Mouse (Mus musculus) embryonic facial prominence, embryonic 15.5 days (tissue): ENCODE measurements around the gene Acadm. TPM values are rescaled to one million over a fixed set of nuclear protein-coding genes. Genes with fewer than 3 reads are reported as not detected.

Experiments used
- ATAC-seq: fragments of 200-750 bp; cut with Nextera tagmentation; 2 replicates; pipeline ENCODE4 v1.8.0; 2017; ENCODE audit warnings: low read depth, moderate TSS enrichment; ENCODE audit not compliant: insufficient number of reproducible peaks, low FRiP score, low TSS enrichment
- H3K27ac ChIP-seq: fragments of 300-500 bp; sonication (generic); replicated peaks from 2 replicates; pipeline ENCODE4 v1.5.1; 2015; ENCODE audit warnings: mild to moderate bottlenecking, inconsistent platforms
- H3K27me3 ChIP-seq: fragments of 300-500 bp; sonication (generic); 2 replicates; pipeline ENCODE4 v1.6.1; 2015; ENCODE audit warnings: inconsistent platforms
- H3K36me3 ChIP-seq: fragments of 300-500 bp; sonication (generic); 2 replicates; pipeline ENCODE4 v1.6.1; 2015; ENCODE audit warnings: mild to moderate bottlenecking, inconsistent platforms
- H3K4me1 ChIP-seq: fragments of 300-500 bp; sonication (generic); 2 replicates; pipeline ENCODE4 v1.6.1; 2015; ENCODE audit warnings: inconsistent platforms
- H3K4me2 ChIP-seq: fragments of 300-500 bp; sonication (generic); replicated peaks from 2 replicates; pipeline ENCODE4 v1.6.1; 2015; ENCODE audit warnings: mild to moderate bottlenecking, inconsistent platforms
- H3K4me3 ChIP-seq: fragments of 300-500 bp; sonication (generic); replicated peaks from 2 replicates; pipeline ENCODE4 v1.5.1; 2015; ENCODE audit warnings: mild to moderate bottlenecking, inconsistent platforms
- H3K9ac ChIP-seq: fragments of 300-500 bp; sonication (generic); 2 replicates; pipeline ENCODE4 v1.6.1; 2015; ENCODE audit warnings: inconsistent platforms
- H3K9me3 ChIP-seq: fragments of 300-500 bp; sonication (generic); replicated peaks from 2 replicates; pipeline ENCODE4 v1.6.1; 2016; ENCODE audit warnings: inconsistent platforms
- WGBS: fragments of 180-500 bp; shearing (Covaris S2); methylation state at CpG from one replicate; pipeline ENCODE4 v1.1.7; 2015; 5-methylcytosine and 5-hydroxymethylcytosine counted together
- polyA plus RNA-seq: library from polyadenylated mRNA; unstranded; fragments of >200 nt; fragmentation: Nextera tagmentation; extraction: Ambion mirVana; gene quantifications from 2 replicates; pipeline ENCODE4 v1.2.1, GENCODE M21; 2015

Gene Acadm
- polyA plus RNA-seq = 71.2 and 76.8 TPM in 2 replicates

- Histone ChIP-seq H3K9me3 (no peaks in the 10 kb centered on the region), H3K4me2 (peak within 1 kb of the TSS; percentile 67), H3K36me3 (0 out of 2 replicates have a peak, but pooled peaks cover 3% of the 10 kb centered on the region), H3K27ac (peak within 1 kb of the TSS; percentile 93), H3K4me1 (peaks cover 10% of the 10 kb centered on the region), H3K4me3 (peak within 1 kb of the TSS; percentile 83), H3K9ac (peak within 1 kb of the TSS; percentile 72), H3K27me3 (no peaks in the 10 kb centered on the region)
- ATAC-seq = peak; percentile 97
- under 1% methylated on average over 41 of the region's 41 CpGs for WGBS
Observed at GRCm38 (mm10) chr3:153944335-153944990, at the start of gene Acadm. TSS of gene Acadm (minus strand) at chr3:153944632.

GRCm38 (mm10) chr3:153984428-153985340 is 40.3 kb upstream of the Acadm start:
- Histone ChIP-seq H3K4me2 (no peak overlapping the region), H3K4me1 (no peaks in the 10 kb centered on the region), H3K27ac (no peak overlapping the region), H3K9ac (no peak overlapping the region), H3K9me3 (no peaks in the 10 kb centered on the region), H3K36me3 (no peaks in the 10 kb centered on the region), H3K27me3 (no peaks in the 10 kb centered on the region), H3K4me3 (no peak overlapping the region)
- WGBS = 50% methylated on average over 10 of the region's 10 CpGs
- no peak for ATAC-seq

- no peak overlapping the region for H3K4me3 ChIP-seq
- no peak for ATAC-seq
- WGBS = 41% methylated on average over 2 of the region's 2 CpGs
- H3K9me3 ChIP-seq = no peaks in the 10 kb centered on the region
- no peaks in the 10 kb centered on the region for H3K4me1 ChIP-seq
- no peak overlapping the region for H3K27ac ChIP-seq
- no peak overlapping the region for H3K9ac ChIP-seq
- no peaks in the 10 kb centered on the region for H3K36me3 ChIP-seq
- no peaks in the 10 kb centered on the region for H3K27me3 ChIP-seq
- H3K4me2 ChIP-seq = no peak overlapping the region
Observed at GRCm38 (mm10) chr3:153980611-153981010, 36.2 kb upstream of the Acadm start.

- Histone ChIP-seq H3K4me1 (peaks cover 11% of the 10 kb centered on the region; the same call in 1 of the 2 replicates), H3K4me2 (no peak overlapping the region), H3K27me3 (peaks cover 31% of the 10 kb centered on the region), H3K9me3 (no peaks in the 10 kb centered on the region), H3K36me3 (no peaks in the 10 kb centered on the region), H3K9ac (no peak overlapping the region), H3K27ac (no peak overlapping the region), H3K4me3 (no peak overlapping the region)
- WGBS = 76% methylated on average over 7 of the region's 7 CpGs
- no peak for ATAC-seq
Observed at GRCm38 (mm10) chr3:153975791-153976190, 31.4 kb upstream of the Acadm start.

GRCm38 (mm10) chr3:153975060-153975459 is 30.6 kb upstream of the Acadm start:
- Histone ChIP-seq H3K9ac (no peak overlapping the region), H3K4me1 (peaks cover 11% of the 10 kb centered on the region; the same call in 1 of the 2 replicates), H3K27me3 (peaks cover 31% of the 10 kb centered on the region), H3K4me3 (no peak overlapping the region), H3K36me3 (no peaks in the 10 kb centered on the region), H3K4me2 (no peak overlapping the region), H3K27ac (no peak overlapping the region), H3K9me3 (no peaks in the 10 kb centered on the region)
- 13% methylated on average over 6 of the region's 6 CpGs for WGBS
- ATAC-seq = no peak

GRCm38 (mm10) chr3:153973949-153974760 is 29.7 kb upstream of the Acadm start:
- H3K27me3 ChIP-seq = peaks cover 31% of the 10 kb centered on the region
- WGBS = 4% methylated on average over 21 of the region's 21 CpGs
- ATAC-seq = no peak

GRCm38 (mm10) chr3:153973171-153973948 is 28.9 kb upstream of the Acadm start, which contains the start of gene Slc44a5:
TSS of gene Slc44a5 (plus strand) at chr3:153973436.
- WGBS = under 1% methylated on average over 66 of the region's 66 CpGs
- peak within 1 kb of the TSS; percentile 59 for H3K4me3 ChIP-seq
- H3K27ac ChIP-seq = no peak within 1 kb of the TSS
- peak; percentile 73 for ATAC-seq
- peak within 1 kb of the TSS; percentile 96 for H3K4me2 ChIP-seq
- H3K9me3 ChIP-seq = no peaks in the 10 kb centered on the region
- no peaks in the 10 kb centered on the region for H3K36me3 ChIP-seq
- peaks cover 11% of the 10 kb centered on the region; the same call in 1 of the 2 replicates for H3K4me1 ChIP-seq
- peaks cover 31% of the 10 kb centered on the region for H3K27me3 ChIP-seq
- peak within 1 kb of the TSS; percentile 42 for H3K9ac ChIP-seq

More at GRCm38 (mm10) chr3:153973949-153974760, 29.7 kb upstream of the Acadm start:
- H3K27ac ChIP-seq = no peak overlapping the region
- peaks cover 11% of the 10 kb centered on the region; the same call in 1 of the 2 replicates for H3K4me1 ChIP-seq
- no peaks in the 10 kb centered on the region for H3K36me3 ChIP-seq
- H3K4me2 ChIP-seq = peak overlapping the region; percentile 96
- no peaks in the 10 kb centered on the region for H3K9me3 ChIP-seq
- H3K4me3 ChIP-seq = peak overlapping the region; percentile 59
- peak overlapping the region; percentile 42 for H3K9ac ChIP-seq

- ATAC-seq = no peak
- Histone ChIP-seq H3K4me3 (no peak overlapping the region), H3K9me3 (no peaks in the 10 kb centered on the region), H3K27me3 (peaks cover 22% of the 10 kb centered on the region), H3K4me1 (peaks cover 10% of the 10 kb centered on the region; the same call in 1 of the 2 replicates), H3K9ac (no peak overlapping the region), H3K4me2 (no peak overlapping the region), H3K27ac (no peak overlapping the region), H3K36me3 (no peaks in the 10 kb centered on the region)
- WGBS = 84% methylated on average over 4 of the region's 4 CpGs
Observed at GRCm38 (mm10) chr3:153969451-153969850, 25.0 kb upstream of the Acadm start.

GRCm38 (mm10) chr3:153968549-153968948 is 24.1 kb upstream of the Acadm start:
- Histone ChIP-seq H3K36me3 (no peaks in the 10 kb centered on the region), H3K4me3 (no peak overlapping the region), H3K9ac (no peak overlapping the region), H3K4me1 (0 out of 2 replicates have a peak, but pooled peaks cover 1% of the 10 kb centered on the region), H3K27ac (no peak overlapping the region), H3K9me3 (no peaks in the 10 kb centered on the region), H3K4me2 (no peak overlapping the region), H3K27me3 (peaks cover 14% of the 10 kb centered on the region)
- ATAC-seq = no peak
- 41% methylated on average over 4 of the region's 4 CpGs for WGBS

- no peak for ATAC-seq
- H3K27ac ChIP-seq = no peak overlapping the region
Observed at GRCm38 (mm10) chr3:153967447-153967846, 23.0 kb upstream of the Acadm start.

More at GRCm38 (mm10) chr3:153967447-153967846, 23.0 kb upstream of the Acadm start:
- 84% methylated on average over 5 of the region's 5 CpGs for WGBS
- Histone ChIP-seq H3K4me2 (no peak overlapping the region), H3K36me3 (no peaks in the 10 kb centered on the region), H3K9me3 (no peaks in the 10 kb centered on the region), H3K9ac (no peak overlapping the region), H3K4me1 (no peaks in the 10 kb centered on the region), H3K27me3 (peaks cover 3% of the 10 kb centered on the region; the same call in 1 of the 2 replicates), H3K4me3 (no peak overlapping the region)
